ENCODE assay signal across 8 mouse cellular contexts in genomic region chr1:63182636-63183270, GRCm38 (mm10). TPM values are rescaled to one million over a fixed set of nuclear protein-coding genes. Genes with fewer than 3 reads are reported as not detected.
DNase-seq lines count a peak whose midpoint lies in the region; ATAC-seq lines count a peak whose summit lies in the region.

No protein-coding gene starts in this region.

- peak; percentile 8 to 62 for DNase-seq in kidney, adult 8-10 months
- DNase-seq in NIH3T3 (ENCODE audit: low read depth): peak; percentile 85
- peak; percentile 78 for DNase-seq in embryo, embryonic 10.5 days (ENCODE audit: low spot score)
- DNase-seq in heart, postnatal 14 days: peak; percentile 46 to 69
- peak; percentile 71 to 77 for DNase-seq in left cerebral cortex, postnatal 25 days (ENCODE audit: low spot score in 2 of 2)
- DNase-seq in neural tube, embryonic 11.5 days (ENCODE audit: low spot score): peak; percentile 34

- no peaks in the 10 kb centered on the region for H3K9me3 ChIP-seq in kidney, embryonic 15.5 days (replicated peaks)
- H3K9me3 ChIP-seq in neural tube, embryonic 11.5 days (ENCODE audit: control insufficient read depth, low read length): no peaks in the 10 kb centered on the region

- no peak overlapping the region for H3K27ac ChIP-seq in kidney, embryonic 15.5 days
- no peak overlapping the region for H3K27ac ChIP-seq in neural tube, embryonic 11.5 days (ENCODE audit: low read depth, low read length)

- no peak for ATAC-seq in kidney, embryonic 15.5 days (replicated peaks; ENCODE audit: low FRiP score)
- ATAC-seq in neural tube, embryonic 11.5 days (ENCODE audit: insufficient read depth, low FRiP score, low TSS enrichment): no peak
- ATAC-seq in monocyte, adult 5-6 weeks (replicated peaks; ENCODE audit: insufficient number of reproducible peaks, low FRiP score, low TSS enrichment, poor library complexity, severe bottlenecking): no peak

- H3K27me3 ChIP-seq in kidney, embryonic 15.5 days: no peaks in the 10 kb centered on the region
- H3K27me3 ChIP-seq in neural tube, embryonic 11.5 days (ENCODE audit: control insufficient read depth, insufficient read depth, low read length): no peaks in the 10 kb centered on the region

- H3K4me2 ChIP-seq in kidney, embryonic 15.5 days: no peak overlapping the region
- no peak overlapping the region for H3K4me2 ChIP-seq in neural tube, embryonic 11.5 days (ENCODE audit: low read depth)

- H3K9ac ChIP-seq in kidney, embryonic 15.5 days: no peak overlapping the region
- H3K9ac ChIP-seq in neural tube, embryonic 11.5 days (ENCODE audit: low read length): no peak overlapping the region

- no peak overlapping the region for H3K4me3 ChIP-seq in kidney, embryonic 15.5 days (replicated peaks)
- H3K4me3 ChIP-seq in neural tube, embryonic 11.5 days (ENCODE audit: low read depth, low read length): no peak overlapping the region

- peaks cover 31% of the 10 kb centered on the region for H3K36me3 ChIP-seq in kidney, embryonic 15.5 days
- H3K36me3 ChIP-seq in neural tube, embryonic 11.5 days (ENCODE audit: control insufficient read depth, insufficient read depth, low read length): no peaks in the 10 kb centered on the region; the same call in 1 of the 2 replicates

- WGBS in kidney, embryonic 15.5 days: 63% methylated on average over 10 of the region's 10 CpGs
- WGBS in neural tube, embryonic 11.5 days: 68% methylated on average over 10 of the region's 10 CpGs

- peaks cover 9% of the 10 kb centered on the region for H3K4me1 ChIP-seq in kidney, embryonic 15.5 days
- peaks cover 5% of the 10 kb centered on the region for H3K4me1 ChIP-seq in neural tube, embryonic 11.5 days (ENCODE audit: control insufficient read depth, insufficient read depth, low read length)

- intact Hi-C loops in heart, postnatal 14 days (cut with DNase I): loop anchor here (2.0 to 10.0 kb wide), 2 partner anchors 70 to 292 kb away; no protein-coding TSS in a partner anchor
- intact Hi-C loops in left cerebral cortex, postnatal 25 days (cut with DNase I): loop anchor here (5.0 kb wide), 2 partner anchors 70 to 90 kb away; partner anchors contain the start of gene Zdbf2

RNA-seq across cellular contexts. Expression of gene Ndufs1, which starts 6.1 kb away (rescaled TPM):
- 156 and 159 TPM in 2 replicates for polyA plus RNA-seq in kidney, embryonic 15.5 days (2015; fragmentation: Nextera tagmentation; extraction: Ambion mirVana)
- total RNA-seq in heart, postnatal 14 days (2021): 100 to 1,000 TPM; 776 to 791 TPM
- 100 to 1,000 TPM; 150 to 152 TPM for total RNA-seq in left cerebral cortex, postnatal 25 days (2021)
- 153 and 159 TPM in 2 replicates for polyA plus RNA-seq in neural tube, embryonic 11.5 days (2014; fragmentation: Nextera tagmentation; extraction: Ambion mirVana)
- total RNA-seq in monocyte, adult 5-6 weeks (2017): 64.3 to 129 TPM (median 108 TPM) in 3 replicates

RNA-seq across cellular contexts. Expression of gene Eef1b2, which starts 6.1 kb away (rescaled TPM):
- polyA plus RNA-seq in kidney, embryonic 15.5 days (2015; fragmentation: Nextera tagmentation; extraction: Ambion mirVana): 542 and 580 TPM in 2 replicates
- 100 to 1,000 TPM; 353 to 397 TPM for total RNA-seq in heart, postnatal 14 days (2021)
- 100 to 1,000 TPM; 333 TPM for total RNA-seq in left cerebral cortex, postnatal 25 days (2021)
- polyA plus RNA-seq in neural tube, embryonic 11.5 days (2014; fragmentation: Nextera tagmentation; extraction: Ambion mirVana): 550 and 557 TPM in 2 replicates
- 1,374 to 1,946 TPM (median 1,494 TPM) in 3 replicates for total RNA-seq in monocyte, adult 5-6 weeks (2017)

RNA-seq across cellular contexts. Expression of gene Gpr1, which starts 31.6 kb away (rescaled TPM):
- 0.10 and 0.13 TPM in 2 replicates for polyA plus RNA-seq in kidney, embryonic 15.5 days (2015; fragmentation: Nextera tagmentation; extraction: Ambion mirVana)
- under 1 TPM; 0.36 to 0.59 TPM for total RNA-seq in heart, postnatal 14 days (2021)
- under 1 TPM; 0.32 to 0.78 TPM for total RNA-seq in left cerebral cortex, postnatal 25 days (2021)
- polyA plus RNA-seq in neural tube, embryonic 11.5 days (2014; fragmentation: Nextera tagmentation; extraction: Ambion mirVana): 0.41 and 0.45 TPM in 2 replicates
- not detected in 3 replicates for total RNA-seq in monocyte, adult 5-6 weeks (2017)

Comparison
In these comparisons a context has a peak if more than half of its experiments do, and no peak if none do; other contexts are left out.
1. DNase-seq: peak in every context shown above with its lines; median percentile 85 in NIH3T3; 78 in embryo, embryonic 10.5 days; 74 in left cerebral cortex, postnatal 25 days; 58 in heart, postnatal 14 days; 35 in kidney, adult 8-10 months; 34 in neural tube, embryonic 11.5 days.